Mouse (Mus musculus): Measurements from ENCODE around the gene Ndufa1. TPM values are rescaled to one million over a fixed set of nuclear protein-coding genes. Genes with fewer than 3 reads are reported as not detected.
"Not testable (repeated sequence)": the region's sequence is repeated elsewhere in the genome, so short reads cannot be mapped to it uniquely, and the experiment has no call there.

Ndufa1 gene
- polyA plus RNA-seq (2016; fragmentation: Nextera tagmentation; extraction: Ambion mirVana): 409 and 458 TPM in 2 replicates

GRCm38 (mm10) chrX:37191105-37191743 lies at the start of gene Ndufa1, which contains the start of gene Rnf113a1:
Gene Ndufa1, minus strand, starts transcription at chrX:37191163.
Gene Rnf113a1, plus strand, starts transcription at chrX:37191245.
- peaks cover 4% of the 10 kb centered on the region; the same call in 1 of the 2 replicates for H3K36me3 ChIP-seq
- WGBS: 21% methylated on average over 63 of the region's 63 CpGs
- H3K27me3 ChIP-seq: no peaks in the 10 kb centered on the region
- peaks cover 5% of the 10 kb centered on the region; the same call in 1 of the 2 replicates for H3K4me1 ChIP-seq
- peak within 1 kb of the TSS; percentile 62 for H3K9ac ChIP-seq
- H3K9me3 ChIP-seq (replicated peaks): no peaks in the 10 kb centered on the region
- H3K4me2 ChIP-seq (replicated peaks): peak within 1 kb of the TSS; percentile 51
- H3K4me3 ChIP-seq: peak within 1 kb of the TSS; percentile 53
- H3K27ac ChIP-seq: peak within 1 kb of the TSS; percentile 75
- ATAC-seq (ENCODE audit: low FRiP score): peak; percentile 91

GRCm38 (mm10) chrX:37222158-37222557 lies 31.2 kb upstream of the Ndufa1 start, which contains the start of gene Rhox1:
Gene Rhox1, minus strand, starts transcription at chrX:37222258.
- H3K4me2 ChIP-seq (replicated peaks); H3K4me3 ChIP-seq; H3K9ac ChIP-seq; H3K27me3 ChIP-seq; H3K9me3 ChIP-seq (replicated peaks); H3K27ac ChIP-seq; H3K36me3 ChIP-seq; ATAC-seq (ENCODE audit: low FRiP score); H3K4me1 ChIP-seq: not testable (repeated sequence)
- 90% methylated on average over 1 of the region's 1 CpGs for WGBS

- H3K27ac ChIP-seq: no peak within 1 kb of the TSS
- 84% methylated on average over 10 of the region's 10 CpGs for WGBS
- no peak for ATAC-seq (ENCODE audit: low FRiP score)
- H3K4me2 ChIP-seq (replicated peaks): no peak within 1 kb of the TSS
- no peak within 1 kb of the TSS for H3K9ac ChIP-seq
- no peaks in the 10 kb centered on the region for H3K36me3 ChIP-seq
- no peaks in the 10 kb centered on the region for H3K9me3 ChIP-seq (replicated peaks)
- no peaks in the 10 kb centered on the region for H3K4me1 ChIP-seq
- H3K4me3 ChIP-seq: no peak within 1 kb of the TSS
- no peaks in the 10 kb centered on the region for H3K27me3 ChIP-seq
Measured at GRCm38 (mm10) chrX:37210941-37211340, 20.0 kb upstream of the Ndufa1 start, which contains the start of gene Gm9. Gene Gm9, minus strand, starts transcription at chrX:37211041.

GRCm38 (mm10) chrX:37198676-37199075 lies 7.7 kb upstream of the Ndufa1 start:
- Histone ChIP-seq H3K9me3 (replicated peaks) (no peaks in the 10 kb centered on the region), H3K27me3 (no peaks in the 10 kb centered on the region), H3K4me2 (replicated peaks) (no peak overlapping the region), H3K36me3 (no peaks in the 10 kb centered on the region), H3K4me3 (no peak overlapping the region), H3K27ac (no peak overlapping the region), H3K4me1 (no peaks in the 10 kb centered on the region), H3K9ac (no peak overlapping the region)
- WGBS: 62% methylated on average over 8 of the region's 8 CpGs
- no peak for ATAC-seq (ENCODE audit: low FRiP score)

- peaks cover 5% of the 10 kb centered on the region; the same call in 1 of the 2 replicates for H3K4me1 ChIP-seq
- H3K36me3 ChIP-seq: peaks cover 3% of the 10 kb centered on the region; the same call in 1 of the 2 replicates
- H3K27ac ChIP-seq: peak overlapping the region; percentile 75
- peak overlapping the region; percentile 62 for H3K9ac ChIP-seq
- peak; percentile 46 for ATAC-seq (ENCODE audit: low FRiP score)
- no peaks in the 10 kb centered on the region for H3K9me3 ChIP-seq (replicated peaks)
- WGBS: 33% methylated on average over 28 of the region's 28 CpGs
- H3K27me3 ChIP-seq: no peaks in the 10 kb centered on the region
- peak overlapping the region; percentile 51 for H3K4me2 ChIP-seq (replicated peaks)
- H3K4me3 ChIP-seq: peak overlapping the region; percentile 53
Measured at GRCm38 (mm10) chrX:37191744-37192379, 899 bp upstream of the Ndufa1 start.

GRCm38 (mm10) chrX:37190755-37191104 lies 233 bp downstream of the Ndufa1 start:
- Histone ChIP-seq H3K9me3 (replicated peaks) (no peaks in the 10 kb centered on the region), H3K4me1 (peaks cover 5% of the 10 kb centered on the region; the same call in 1 of the 2 replicates), H3K27ac (peak overlapping the region; percentile 75; the same call in 1 of the 2 replicates), H3K27me3 (no peaks in the 10 kb centered on the region), H3K4me2 (replicated peaks) (peak overlapping the region; percentile 51), H3K9ac (peak overlapping the region; percentile 49), H3K4me3 (peak overlapping the region; percentile 53), H3K36me3 (peaks cover 4% of the 10 kb centered on the region; the same call in 1 of the 2 replicates)
- WGBS: 27% methylated on average over 20 of the region's 20 CpGs
- ATAC-seq (ENCODE audit: low FRiP score): no peak; the same call in 1 of the 2 replicates

- H3K4me2 ChIP-seq (replicated peaks); H3K4me3 ChIP-seq; H3K27me3 ChIP-seq; H3K9me3 ChIP-seq (replicated peaks); H3K27ac ChIP-seq; ATAC-seq (ENCODE audit: low FRiP score); H3K36me3 ChIP-seq; H3K9ac ChIP-seq; H3K4me1 ChIP-seq: not testable (repeated sequence)
- 69% methylated on average over 6 of the region's 8 CpGs for WGBS
Measured at GRCm38 (mm10) chrX:37184401-37184800, 6.6 kb downstream of the Ndufa1 start.

- 50% methylated on average over 5 of the region's 5 CpGs for WGBS
- H3K9me3 ChIP-seq (replicated peaks): no peaks in the 10 kb centered on the region
- H3K36me3 ChIP-seq: no peaks in the 10 kb centered on the region
- ATAC-seq (ENCODE audit: low FRiP score): no peak
- H3K4me1 ChIP-seq: no peaks in the 10 kb centered on the region
- no peak within 1 kb of the TSS for H3K27ac ChIP-seq
- no peak within 1 kb of the TSS for H3K4me2 ChIP-seq (replicated peaks)
- no peak within 1 kb of the TSS for H3K9ac ChIP-seq
- no peak within 1 kb of the TSS for H3K4me3 ChIP-seq
- H3K27me3 ChIP-seq: no peaks in the 10 kb centered on the region
Measured at GRCm38 (mm10) chrX:37168742-37169141, 22.2 kb downstream of the Ndufa1 start, which contains the start of gene Akap14. Gene Akap14, minus strand, starts transcription at chrX:37168842.

GRCm38 (mm10) chrX:37167085-37167484 lies 23.9 kb downstream of the Ndufa1 start:
- no peak for ATAC-seq (ENCODE audit: low FRiP score)
- no peak overlapping the region for H3K9ac ChIP-seq
- 40% methylated on average over 3 of the region's 3 CpGs for WGBS
- no peaks in the 10 kb centered on the region for H3K36me3 ChIP-seq
- H3K27ac ChIP-seq: no peak overlapping the region
- no peaks in the 10 kb centered on the region for H3K9me3 ChIP-seq (replicated peaks)
- H3K27me3 ChIP-seq: peaks cover 4% of the 10 kb centered on the region; the same call in 1 of the 2 replicates
- no peak overlapping the region for H3K4me2 ChIP-seq (replicated peaks)
- no peak overlapping the region for H3K4me3 ChIP-seq
- H3K4me1 ChIP-seq: no peaks in the 10 kb centered on the region

GRCm38 (mm10) chrX:37163115-37163514 lies 27.8 kb downstream of the Ndufa1 start:
- H3K9me3 ChIP-seq (replicated peaks): no peaks in the 10 kb centered on the region
- H3K27me3 ChIP-seq: peaks cover 4% of the 10 kb centered on the region; the same call in 1 of the 2 replicates
- no peaks in the 10 kb centered on the region for H3K4me1 ChIP-seq
- ATAC-seq (ENCODE audit: low FRiP score): no peak
- H3K4me3 ChIP-seq: no peak overlapping the region
- no peak overlapping the region for H3K27ac ChIP-seq
- 75% methylated on average over 18 of the region's 18 CpGs for WGBS
- H3K36me3 ChIP-seq: no peaks in the 10 kb centered on the region
- H3K9ac ChIP-seq: no peak overlapping the region
- H3K4me2 ChIP-seq (replicated peaks): no peak overlapping the region

GRCm38 (mm10) chrX:37161169-37161568 lies 29.8 kb downstream of the Ndufa1 start:
- no peak overlapping the region for H3K4me3 ChIP-seq
- no peak overlapping the region for H3K27ac ChIP-seq
- no peak overlapping the region for H3K4me2 ChIP-seq (replicated peaks)
- no peak overlapping the region for H3K9ac ChIP-seq
- ATAC-seq (ENCODE audit: low FRiP score): no peak
- 77% methylated on average over 10 of the region's 10 CpGs for WGBS
- peaks cover 4% of the 10 kb centered on the region; the same call in 1 of the 2 replicates for H3K27me3 ChIP-seq
- H3K4me1 ChIP-seq: no peaks in the 10 kb centered on the region
- no peaks in the 10 kb centered on the region for H3K9me3 ChIP-seq (replicated peaks)
- no peaks in the 10 kb centered on the region for H3K36me3 ChIP-seq

- H3K4me2 ChIP-seq (replicated peaks): no peak overlapping the region
- WGBS: 53% methylated on average over 4 of the region's 4 CpGs
- H3K9me3 ChIP-seq (replicated peaks): no peaks in the 10 kb centered on the region
- no peak overlapping the region for H3K27ac ChIP-seq
- H3K36me3 ChIP-seq: peaks cover 3% of the 10 kb centered on the region; the same call in 1 of the 2 replicates
- no peak for ATAC-seq (ENCODE audit: low FRiP score)
- no peaks in the 10 kb centered on the region for H3K27me3 ChIP-seq
- no peak overlapping the region for H3K4me3 ChIP-seq
- H3K9ac ChIP-seq: no peak overlapping the region
- H3K4me1 ChIP-seq: no peaks in the 10 kb centered on the region
Measured at GRCm38 (mm10) chrX:37157839-37158238, 33.1 kb downstream of the Ndufa1 start.
